Mouse (Mus musculus) urinary bladder, adult 18-20 months (tissue): ENCODE measurements at regions not wholly inside any gene's neighbourhood (a gene's known extent, or its start where the extent isn't known, plus 50 kb on each side); places are given as distances from the start of the nearest gene placed in this dataset.

Experiments used
- DNase-seq, 2 experiments: peaks; one replicate each; pipeline ENCODE4 v3.0.0; 2022; ENCODE audit warnings: low spot score in 2 of 2, mixed read lengths in 2 of 2

DNA sequence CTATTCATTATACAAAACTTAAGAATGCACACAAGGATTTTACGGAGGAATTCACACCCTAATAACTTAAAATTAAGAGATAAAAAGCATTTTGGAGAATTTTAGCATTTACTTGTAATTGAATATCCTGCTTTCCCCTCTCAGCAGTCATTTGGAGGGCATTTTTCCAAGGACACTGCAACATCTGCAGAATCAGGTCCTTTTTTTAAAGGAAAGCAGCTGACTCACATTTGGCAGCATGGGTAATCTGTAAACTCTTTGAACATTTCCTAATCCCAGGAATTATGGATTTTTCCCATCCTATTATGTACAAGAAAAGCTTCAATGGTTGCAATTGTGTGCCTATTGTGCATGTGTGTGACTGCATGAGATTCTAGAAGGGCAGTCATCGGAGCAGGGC is 112.0 kb downstream of the Gm19410 start:
- no peak for DNase-seq

DNA sequence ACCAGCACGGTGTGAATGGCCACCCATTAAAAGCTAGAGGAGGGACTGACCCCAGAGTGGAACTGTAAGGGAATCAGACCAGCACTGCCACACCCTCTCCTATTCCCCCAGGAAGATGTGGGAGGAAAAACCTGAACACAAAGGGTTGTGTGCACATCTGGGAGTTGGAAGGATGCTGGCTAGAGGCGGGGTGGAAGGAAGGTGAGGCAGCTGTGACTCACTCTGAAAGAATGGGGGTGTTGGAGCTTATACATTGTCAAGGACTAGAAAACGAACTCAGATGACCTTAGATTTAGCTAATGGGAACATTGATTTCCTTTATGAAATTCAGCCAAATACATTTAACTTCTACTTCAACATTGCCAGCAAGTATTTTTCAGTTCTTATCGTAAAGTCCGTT is 116.2 kb downstream of the Gm19410 start:
- no peak for DNase-seq

DNA sequence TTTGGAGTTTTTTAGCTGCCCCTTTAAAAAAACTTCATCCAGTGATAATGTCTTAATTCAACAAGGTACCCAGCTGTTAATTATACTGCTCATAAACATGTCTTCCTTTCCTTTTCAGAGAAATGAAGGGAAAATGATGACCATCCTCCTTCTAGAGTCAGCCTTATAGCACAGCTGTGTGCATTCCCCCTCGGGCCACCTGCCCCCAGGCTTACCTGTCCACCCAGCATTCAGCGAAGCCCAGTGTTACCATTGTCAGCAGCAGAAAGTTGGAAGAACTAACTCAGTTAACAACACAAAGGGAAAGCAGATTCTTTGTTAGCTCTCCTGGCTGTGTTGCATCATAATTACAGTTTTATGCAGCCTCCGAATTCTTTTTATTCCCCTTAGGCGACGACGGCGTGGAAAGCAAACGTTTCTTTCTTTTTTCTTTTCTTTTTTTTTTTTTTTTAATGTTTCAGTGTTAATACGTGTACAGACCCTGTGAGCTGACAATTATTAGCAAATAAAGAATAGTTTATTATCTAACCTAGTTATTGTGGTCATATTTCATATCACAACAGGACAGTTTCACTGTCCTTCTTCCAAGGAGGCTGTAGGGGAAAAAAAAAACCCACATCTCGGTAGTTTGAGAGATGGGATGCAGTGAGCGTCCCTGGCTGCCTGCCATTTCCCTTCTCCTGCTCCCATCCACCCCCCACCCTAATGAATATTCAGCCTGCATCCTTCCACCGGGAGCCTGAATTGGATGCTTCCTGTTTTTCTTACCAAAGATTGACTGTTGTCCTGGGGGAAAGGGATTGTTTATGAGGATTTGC is 117.3 kb downstream of the Gm19410 start:
- DNase-seq: no peak

DNA sequence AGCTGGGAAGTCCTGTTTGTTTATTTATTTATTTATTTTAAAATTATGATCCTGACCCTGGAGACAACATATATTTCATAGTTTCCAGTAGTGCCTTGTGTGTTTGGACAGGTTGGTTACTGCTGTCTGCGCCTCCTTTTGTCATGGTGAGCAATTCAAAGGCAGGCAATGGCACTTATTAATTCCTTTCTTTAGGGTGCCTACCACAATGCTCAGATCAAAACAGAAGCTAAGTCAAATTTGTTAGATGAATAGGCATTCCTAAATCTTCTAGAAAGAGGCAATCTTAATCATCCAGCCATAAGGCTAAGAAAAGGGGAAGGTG is 117.8 kb downstream of the Gm19410 start:
- DNase-seq: no peak

DNA sequence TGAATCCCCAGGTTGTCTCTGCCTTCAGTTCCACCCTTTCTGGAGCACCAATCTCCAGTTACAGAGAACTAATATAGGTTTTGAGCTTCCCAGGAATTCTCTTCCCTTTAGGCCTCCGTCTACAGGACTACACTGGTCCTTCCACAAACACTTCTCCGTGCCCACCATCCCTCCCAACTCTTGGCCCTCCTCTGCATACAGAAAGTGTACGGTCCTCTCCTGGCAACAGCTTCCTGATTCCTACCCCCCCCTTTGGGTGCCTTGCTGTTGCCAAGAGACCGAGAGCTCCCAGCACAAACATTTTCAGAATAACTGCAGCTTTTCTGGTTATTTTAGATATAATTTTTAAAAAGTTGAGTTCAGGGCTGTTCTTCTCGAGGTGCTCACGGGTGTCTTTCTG is 119.0 kb downstream of the Gm19410 start:
- DNase-seq: no peak

DNA sequence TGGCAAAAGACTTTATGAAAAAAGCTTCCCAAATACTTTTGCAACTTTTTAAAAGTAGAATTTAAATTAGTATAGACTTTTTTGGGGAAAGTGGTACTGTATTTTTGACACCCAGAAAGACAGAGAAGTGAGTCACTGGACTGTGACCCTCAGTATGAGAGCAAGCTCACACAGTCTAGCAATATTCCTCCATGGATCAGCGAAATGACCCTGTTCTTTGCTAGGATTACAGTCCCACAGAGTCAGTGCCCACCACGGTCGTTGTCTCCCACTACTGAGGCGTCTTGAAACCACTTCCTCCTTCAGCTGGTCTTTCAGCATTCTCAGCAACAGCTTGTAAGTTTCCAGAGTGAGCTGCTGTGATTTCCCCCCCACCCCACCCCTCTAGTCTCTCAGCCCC is 124.5 kb downstream of the Gm19410 start:
- DNase-seq: no peak

DNA sequence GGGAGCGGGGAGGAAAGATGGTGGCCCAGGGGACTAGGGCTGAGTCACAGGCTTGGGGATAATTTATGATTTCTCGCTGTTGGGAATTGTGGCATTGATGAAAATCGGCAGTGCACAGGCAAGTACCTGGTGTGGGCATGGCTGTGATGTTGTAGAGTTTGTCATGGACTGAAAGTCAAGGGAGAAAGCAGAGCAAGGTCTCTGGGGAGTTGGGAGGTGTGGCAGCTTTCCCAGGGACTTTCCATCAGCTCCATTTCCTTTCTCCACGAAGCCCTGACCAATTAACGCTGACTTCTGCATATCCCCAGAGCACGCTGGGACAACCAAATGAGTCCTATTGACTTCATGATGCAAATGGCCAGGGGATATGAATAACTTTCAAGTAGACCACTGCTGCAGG is 126.2 kb downstream of the Gm19410 start:
- DNase-seq: no peak

DNA sequence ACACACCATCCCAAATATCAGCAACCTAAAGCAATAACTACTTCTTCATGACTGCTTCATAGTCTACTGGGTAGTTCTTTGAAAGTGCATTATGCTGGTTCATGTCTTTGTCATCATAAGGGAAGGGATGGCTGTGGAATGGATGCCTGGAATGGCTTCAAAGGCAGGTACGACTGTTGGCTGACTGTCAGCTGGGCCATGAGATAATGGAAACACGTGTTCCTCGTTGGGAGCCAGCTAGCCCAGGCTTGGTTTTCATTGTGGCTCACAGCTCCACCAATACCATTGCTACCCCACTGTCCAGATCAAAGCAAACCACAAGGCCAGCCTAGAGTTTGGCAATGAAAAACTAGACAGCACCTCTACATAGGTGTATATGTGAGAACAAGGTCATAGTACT is 132.9 kb downstream of the Gm19410 start:
- no peak for DNase-seq

DNA sequence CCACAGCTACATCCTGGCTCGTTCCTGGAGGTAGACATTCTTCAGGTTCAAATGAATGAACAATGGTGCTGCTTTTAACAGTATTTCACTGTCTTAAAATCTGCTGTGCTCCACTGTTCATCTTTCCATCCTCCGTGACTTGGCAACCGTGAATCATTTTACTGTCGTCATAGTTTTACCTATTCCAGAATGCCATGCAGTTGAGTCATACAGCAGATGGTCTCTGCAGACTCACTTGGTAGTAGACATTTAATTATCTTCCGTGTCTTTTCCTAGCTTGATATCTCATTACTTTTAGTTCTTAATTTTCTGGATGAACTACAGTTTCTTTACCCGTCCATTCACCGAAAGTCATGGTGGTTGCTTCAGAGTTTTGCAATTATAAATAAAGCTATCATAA is 135.9 kb downstream of the Gm19410 start:
- DNase-seq: no peak

DNA sequence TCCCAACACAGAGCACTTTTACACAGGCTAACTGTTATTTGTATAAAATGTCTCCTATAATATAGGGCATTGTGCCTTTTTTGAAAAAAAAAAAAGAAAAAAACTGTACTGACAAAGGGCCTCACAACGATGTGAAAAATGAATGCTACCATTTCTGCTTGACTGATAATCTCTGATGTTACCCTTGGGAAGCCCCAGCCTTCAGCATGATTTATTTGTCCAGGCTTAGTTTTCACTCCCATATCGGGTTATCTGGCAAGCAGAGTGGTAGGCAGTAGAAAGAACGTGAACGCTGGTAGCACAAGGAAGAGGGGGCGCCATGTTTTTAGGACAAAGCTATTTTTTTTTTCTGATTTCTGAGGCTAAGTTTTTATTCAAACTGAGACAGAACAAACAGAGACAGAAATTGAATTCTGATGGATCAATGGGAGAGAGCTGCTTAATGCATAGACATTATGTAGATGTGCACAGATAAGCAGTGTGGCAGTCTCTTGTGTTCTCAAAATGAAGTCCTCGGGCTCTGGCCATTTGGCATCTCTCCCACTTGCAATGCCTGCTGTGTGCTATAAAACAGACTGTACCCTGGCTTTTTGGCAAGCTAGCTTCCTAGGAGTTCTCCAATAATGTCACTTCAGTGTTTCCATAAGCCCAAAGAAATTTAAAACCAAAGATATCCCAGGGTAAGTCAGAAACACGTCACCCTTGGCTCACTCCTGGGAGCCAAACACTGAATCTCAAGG is 139.3 kb downstream of the Gm19410 start:
- no peak for DNase-seq

DNA sequence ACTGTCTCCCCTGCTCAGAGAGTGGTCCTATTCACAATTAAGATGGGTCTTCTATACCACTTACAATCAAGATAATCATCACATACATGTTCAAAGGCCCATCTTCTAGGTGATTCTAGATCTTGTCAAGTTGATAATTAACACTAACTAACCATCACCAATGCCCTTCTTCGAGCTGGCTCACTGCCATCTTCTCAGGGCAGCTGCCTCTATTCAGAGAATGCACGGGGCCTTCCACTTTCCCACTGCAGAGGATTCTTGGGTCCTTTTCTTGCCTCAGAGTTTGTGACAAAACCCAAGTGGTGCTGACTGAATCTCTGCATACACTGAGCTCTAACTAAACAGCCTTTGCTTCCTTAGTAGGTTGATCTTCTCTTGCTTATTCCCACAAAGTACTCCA is 142.4 kb downstream of the Gm19410 start:
- no peak for DNase-seq

DNA sequence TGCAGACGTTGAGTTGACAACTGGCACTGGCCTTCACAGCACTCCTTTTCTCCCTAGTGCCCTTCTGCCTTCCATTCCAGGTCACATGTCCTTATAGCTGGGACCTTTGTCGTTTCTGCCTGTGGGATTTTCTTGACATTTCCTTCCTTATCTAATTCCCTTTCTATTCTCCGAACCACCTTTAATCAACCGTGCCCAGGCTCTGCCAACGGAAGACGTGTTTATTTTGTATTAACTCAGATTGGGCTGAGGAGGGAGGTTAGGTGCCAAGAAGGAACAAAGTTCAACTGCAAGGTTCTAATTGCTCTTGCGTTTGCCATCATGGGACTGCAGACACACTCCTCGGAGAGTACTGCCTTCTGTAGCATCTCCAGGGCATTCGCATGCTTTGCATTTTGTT is 146.7 kb downstream of the Gm19410 start:
- DNase-seq: no peak

DNA sequence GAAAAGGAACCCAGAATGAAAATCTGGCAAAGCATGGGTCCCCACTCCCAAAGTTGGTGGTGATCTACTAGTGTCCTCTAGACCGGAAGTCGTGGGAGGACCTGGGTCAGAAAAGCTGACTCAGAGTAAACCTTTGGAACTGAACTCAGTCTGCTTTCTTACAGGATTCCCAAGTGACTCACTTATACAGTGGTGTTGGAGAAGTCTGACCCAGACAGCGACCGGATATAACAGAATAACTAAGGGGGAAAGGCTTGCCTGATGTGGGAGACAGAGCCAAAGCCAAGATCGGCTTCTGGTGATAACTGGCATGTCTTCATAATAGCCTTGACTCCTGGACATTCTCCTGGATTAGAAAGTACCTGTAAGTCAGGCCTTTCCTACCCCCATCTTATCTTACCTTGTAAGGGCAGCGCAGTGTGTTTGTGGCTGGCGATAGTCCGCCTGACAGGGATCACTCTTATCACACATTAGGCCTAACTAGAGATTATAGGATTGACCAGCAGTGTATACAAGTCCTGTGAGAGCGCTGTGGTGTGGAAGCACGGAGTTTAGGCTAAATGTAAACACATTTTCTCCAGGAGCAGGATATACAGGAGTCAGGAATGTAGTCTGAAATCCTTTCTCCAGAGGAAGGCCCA is 150.4 kb downstream of the Gm19410 start:
- DNase-seq: no peak

DNA sequence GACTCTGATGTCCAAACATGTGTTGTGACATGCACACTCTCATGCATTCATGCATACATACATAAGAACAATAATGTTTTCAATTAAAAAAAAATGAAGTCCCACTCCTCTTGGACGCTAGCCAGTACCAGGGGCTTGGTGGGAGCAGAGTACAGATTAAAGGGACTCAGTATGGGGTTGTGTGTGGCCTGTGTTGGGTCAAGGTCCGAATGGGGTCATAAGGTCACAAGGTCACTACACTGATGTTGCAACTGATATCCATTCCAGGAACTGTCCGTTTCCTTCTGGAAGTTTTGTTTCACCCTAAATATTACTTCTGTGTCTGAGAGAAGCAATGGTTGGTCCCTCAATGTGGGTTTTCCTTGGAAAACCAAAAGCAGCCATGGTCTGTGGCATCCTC is 152.0 kb downstream of the Gm19410 start:
- no peak for DNase-seq

DNA sequence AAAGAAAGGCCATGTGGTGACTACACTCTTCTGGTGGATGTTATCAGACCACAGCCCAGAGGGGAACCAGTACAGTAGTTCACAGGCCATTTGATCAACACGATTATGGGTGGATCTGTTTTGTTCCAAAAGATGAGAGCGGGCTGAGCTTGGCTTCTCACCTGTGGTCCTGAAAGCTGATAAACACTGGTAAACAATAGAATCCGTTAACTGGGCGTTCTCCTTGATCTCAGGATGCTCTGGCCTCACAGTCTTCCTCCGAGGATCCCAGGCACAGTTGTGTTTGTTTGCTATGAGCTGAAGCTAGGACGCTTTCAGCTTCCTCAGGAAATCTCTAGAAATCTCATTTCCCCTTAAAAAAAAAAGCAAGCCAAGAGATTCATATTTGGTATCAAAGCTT is 153.9 kb downstream of the Gm19410 start:
- DNase-seq: no peak

DNA sequence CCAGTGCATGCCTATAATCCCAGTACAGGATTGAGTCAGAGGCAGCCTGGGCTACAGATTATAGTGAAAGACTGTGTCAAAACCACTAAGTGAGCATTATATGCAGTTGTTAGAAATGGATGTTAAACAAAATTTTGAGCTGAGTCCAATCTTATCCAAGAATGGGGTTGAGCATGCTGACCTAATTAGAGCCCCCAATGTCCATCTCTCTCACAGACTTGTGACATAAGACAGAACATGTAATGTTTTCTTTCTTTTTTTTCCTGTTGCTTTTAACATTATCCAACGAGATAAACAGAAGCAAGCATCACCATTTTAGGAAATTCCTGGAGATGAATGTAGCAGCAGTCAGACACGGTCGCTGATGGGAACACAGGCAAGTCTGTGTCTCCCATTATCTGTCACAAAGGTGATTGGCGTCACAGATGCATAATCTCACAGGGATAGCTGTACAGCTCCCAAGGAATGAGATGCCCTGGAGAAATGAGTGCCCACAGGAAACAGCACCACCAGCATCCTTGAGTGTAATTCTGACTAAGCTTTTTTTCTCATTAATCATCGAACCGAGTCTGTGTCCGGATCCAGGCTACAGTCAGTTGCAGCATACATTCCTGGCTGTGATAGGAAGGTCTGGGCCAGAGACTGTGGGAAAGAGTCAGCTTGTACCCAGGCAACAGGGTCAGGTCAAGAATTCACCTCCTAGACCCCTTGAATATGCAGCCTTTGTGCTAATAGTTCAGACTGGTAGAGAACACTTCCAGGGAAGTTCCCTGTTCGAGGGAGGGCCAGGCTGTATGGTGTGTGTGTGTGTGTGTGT is 154.5 kb downstream of the Gm19410 start:
- no peak for DNase-seq

DNA sequence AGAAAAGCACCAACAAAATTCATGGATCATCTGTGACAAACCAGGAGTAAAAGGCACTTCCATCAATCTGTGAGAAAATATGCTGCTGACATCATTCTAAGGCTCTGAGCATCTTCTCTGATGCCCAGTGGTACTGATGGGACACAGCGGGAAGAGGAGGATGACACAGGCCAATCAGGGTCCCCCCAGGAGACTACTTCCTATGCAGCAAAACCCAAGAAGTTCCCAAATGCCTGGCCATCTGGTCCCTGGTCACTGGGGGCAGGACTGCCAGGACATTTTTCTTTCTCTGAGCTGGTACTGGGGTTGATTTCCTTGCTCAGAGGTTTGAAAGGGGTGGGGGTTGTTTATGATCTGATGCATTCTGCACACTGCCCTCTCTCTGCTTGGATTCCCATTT is 158.4 kb downstream of the Gm19410 start:
- no peak for DNase-seq

DNA sequence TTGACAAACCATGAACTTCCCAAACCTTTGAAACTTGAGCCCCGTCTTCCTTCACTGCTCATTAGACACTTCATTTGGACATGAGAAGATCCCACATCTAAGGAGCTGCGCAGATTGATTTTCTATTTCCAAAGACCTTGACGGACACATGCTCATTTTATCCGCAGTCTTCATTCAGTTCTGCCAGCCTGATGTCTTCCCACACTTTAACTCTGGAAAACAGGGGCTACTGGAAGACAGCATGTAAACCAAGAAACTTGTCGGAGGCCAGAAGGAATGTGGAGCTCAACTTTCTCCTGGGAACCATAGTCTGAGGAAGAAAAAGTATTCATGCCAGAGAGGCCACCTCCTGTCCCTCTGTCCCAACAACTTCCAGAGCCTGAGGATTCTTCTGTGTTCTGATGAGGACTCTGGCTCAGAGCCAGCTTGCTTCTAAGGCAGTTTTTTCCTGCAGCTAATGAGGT is 161.8 kb downstream of the Gm19410 start:
- DNase-seq: no peak

DNA sequence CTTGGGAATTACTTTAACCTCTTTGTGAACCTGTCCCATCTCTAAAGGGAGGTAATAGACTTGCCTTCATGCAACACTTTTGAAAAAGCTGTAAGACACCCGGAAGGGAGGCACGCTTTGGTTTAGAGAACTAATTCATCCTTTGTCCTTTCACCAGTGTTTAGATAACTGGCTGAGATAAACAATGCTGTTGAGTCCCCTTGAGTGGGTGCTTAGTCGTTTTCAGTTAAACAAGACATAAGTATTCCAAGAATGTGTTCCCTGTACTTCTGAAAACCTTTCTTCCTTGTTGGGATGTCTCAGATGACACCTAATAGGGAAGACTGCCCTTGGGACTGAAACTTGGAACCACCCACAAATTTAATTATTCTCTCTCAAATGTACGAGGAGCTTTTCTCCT is 164.7 kb downstream of the Gm19410 start:
- DNase-seq: no peak

DNA sequence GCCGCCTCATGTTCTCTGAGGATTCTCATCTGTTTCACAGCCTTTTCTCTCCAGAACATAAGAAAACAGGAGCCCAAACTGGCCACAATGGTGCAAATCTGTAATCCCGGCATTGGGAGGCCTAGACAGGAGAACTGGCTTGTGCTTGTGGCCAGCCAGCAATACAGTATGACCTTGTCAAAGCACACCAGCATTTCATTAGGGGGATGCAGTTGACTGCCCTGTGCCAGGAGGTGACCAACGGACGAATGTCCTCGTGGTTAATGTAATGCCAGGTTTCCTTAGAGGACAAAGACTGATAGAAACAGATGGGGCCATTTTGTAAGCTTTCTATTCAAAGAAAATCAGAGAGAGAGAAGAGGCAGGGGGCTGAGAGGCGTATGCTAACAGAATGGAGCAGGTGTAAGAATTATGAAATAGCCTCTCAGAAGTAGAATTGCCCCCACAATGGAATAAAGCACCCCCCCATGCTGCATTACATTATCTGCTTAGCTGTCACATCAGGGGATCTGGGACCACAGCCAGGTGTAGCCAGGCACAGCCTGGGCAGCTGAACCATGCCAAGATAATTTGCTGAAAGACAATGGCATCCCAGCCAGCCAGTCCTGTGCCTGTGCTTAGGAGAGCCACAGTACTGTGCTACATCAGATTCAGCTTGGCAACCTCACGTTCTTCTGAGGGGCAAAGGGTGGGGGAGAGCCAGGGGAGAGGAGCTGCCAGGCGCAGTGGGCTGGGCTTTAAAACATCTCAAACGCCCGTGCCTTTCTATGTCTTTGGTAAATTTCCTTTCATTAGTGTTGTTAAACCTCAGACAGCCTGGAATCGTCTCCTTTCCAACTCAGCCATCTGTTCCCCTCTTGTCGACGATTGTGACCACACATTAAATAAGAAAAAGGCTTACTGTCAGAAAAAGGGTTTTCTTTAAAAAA is 167.9 kb downstream of the Gm19410 start:
- no peak for DNase-seq

DNA sequence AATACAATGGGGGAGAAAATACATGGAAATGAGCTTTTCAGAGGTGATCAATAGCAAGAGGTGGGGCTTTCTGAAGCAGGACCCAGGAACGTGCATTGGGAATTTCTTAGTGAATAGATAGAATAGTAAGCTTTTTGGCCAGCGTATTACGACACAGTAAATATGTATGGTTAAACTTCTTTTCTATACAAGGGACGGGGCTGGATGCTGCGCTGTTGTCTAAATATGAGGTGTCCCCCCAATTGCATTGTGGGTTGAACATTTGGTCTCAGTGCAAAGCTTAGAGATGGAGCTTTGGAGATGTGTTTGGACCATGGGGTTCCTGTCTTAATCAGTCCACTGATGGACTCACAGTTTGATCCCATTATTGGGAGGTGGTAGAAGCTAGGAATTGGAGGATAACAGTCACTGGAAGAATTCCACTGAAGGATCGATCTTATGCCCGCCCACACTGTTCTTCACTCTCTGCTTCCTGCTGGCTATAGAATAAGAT is 168.6 kb downstream of the Gm19410 start:
- no peak for DNase-seq
